Mouse (Mus musculus): ENCODE measurements around the gene Cacna1e.

GRCm38 (mm10) chr1:154819960-154820359 is 64.3 kb downstream of the Cacna1e start:
- no peak for TF ChIP-seq EP300 (IDR thresholded peaks at IDR 0.05)
- TF ChIP-seq CTCF (IDR thresholded peaks at IDR 0.05), result no peak

Measured in lung, postnatal 0 days (tissue).